Mouse (Mus musculus): ENCODE measurements around the gene Afg1l. TPM values are rescaled to one million over a fixed set of nuclear protein-coding genes. Genes with fewer than 3 reads are reported as not detected.

Afg1l gene
- polyA plus RNA-seq, 2 experiments from 2014 or later = 4.0 to 5.8 TPM

GRCm38 (mm10) chr10:42477550-42478340 lies 620 bp downstream of the Afg1l start:
- ATAC-seq = peak; percentile 9

GRCm38 (mm10) chr10:42476774-42477475 lies 1.4 kb downstream of the Afg1l start:
- no peak for ATAC-seq

GRCm38 (mm10) chr10:42474946-42475514 lies 3.3 kb downstream of the Afg1l start:
- no peak for ATAC-seq

- no peak for ATAC-seq
Observed at GRCm38 (mm10) chr10:42464805-42465204, 13.6 kb downstream of the Afg1l start.

- ATAC-seq = no peak
Observed at GRCm38 (mm10) chr10:42464224-42464623, 14.1 kb downstream of the Afg1l start.

- no peak for ATAC-seq
Observed at GRCm38 (mm10) chr10:42457557-42458191, 20.7 kb downstream of the Afg1l start.

- no peak for ATAC-seq
Observed at GRCm38 (mm10) chr10:42455981-42456380, 22.4 kb downstream of the Afg1l start.

GRCm38 (mm10) chr10:42454690-42455089 lies 23.7 kb downstream of the Afg1l start:
- no peak for ATAC-seq

- ATAC-seq = no peak
Observed at GRCm38 (mm10) chr10:42454266-42454665, 24.1 kb downstream of the Afg1l start.

GRCm38 (mm10) chr10:42449672-42450071 lies 28.7 kb downstream of the Afg1l start:
- no peak for ATAC-seq

GRCm38 (mm10) chr10:42448371-42448770 lies 30.0 kb downstream of the Afg1l start:
- no peak for ATAC-seq

GRCm38 (mm10) chr10:42446145-42446544 lies 32.2 kb downstream of the Afg1l start:
- no peak for ATAC-seq

GRCm38 (mm10) chr10:42436842-42437805 lies 41.2 kb downstream of the Afg1l start:
- no peak for ATAC-seq

- ATAC-seq = no peak
Observed at GRCm38 (mm10) chr10:42417530-42418174, 60.7 kb downstream of the Afg1l start.

- no peak for ATAC-seq
Observed at GRCm38 (mm10) chr10:42415821-42416470, 62.4 kb downstream of the Afg1l start.

- no peak for ATAC-seq
Observed at GRCm38 (mm10) chr10:42410748-42411537, 67.4 kb downstream of the Afg1l start.

GRCm38 (mm10) chr10:42390436-42390835 lies 87.9 kb downstream of the Afg1l start:
- ATAC-seq = no peak

GRCm38 (mm10) chr10:42388181-42388580 lies 90.2 kb downstream of the Afg1l start:
- ATAC-seq = no peak

- ATAC-seq = no peak
Observed at GRCm38 (mm10) chr10:42384946-42385644, 93.3 kb downstream of the Afg1l start.

All from CD4-positive, CD25-positive, alpha-beta regulatory T cell, adult 4 months (primary cell).